Mouse (Mus musculus): ENCODE measurements around the gene Pcp2. TPM values are rescaled to one million over a fixed set of nuclear protein-coding genes. Genes with fewer than 3 reads are reported as not detected.
"Not testable (repeated sequence)": the region's sequence is repeated elsewhere in the genome, so short reads cannot be mapped to it uniquely, and the experiment has no call there.

Pcp2 gene
- total RNA-seq, 2 experiments from 2014 or later: not detected

GRCm38 (mm10) chr8:3628014-3628413, 2.7 kb upstream of the Pcp2 start:
- DNase-seq (ENCODE audit: extremely low spot score in 1 of 2, low spot score in 2 of 2): no peak
- intact Hi-C loops (cut with DNase I): loop anchor here (5.0 kb wide), 1 partner anchor 44 kb away; the partner anchor contains the start of gene Fcor

GRCm38 (mm10) chr8:3626971-3627370, 1.6 kb upstream of the Pcp2 start:
- DNase-seq (ENCODE audit: extremely low spot score in 1 of 2, low spot score in 2 of 2): no peak
- intact Hi-C loops (cut with DNase I): loop anchor here (5.0 kb wide), 1 partner anchor 45 kb away; the partner anchor contains the start of gene Fcor

- intact Hi-C loops (cut with DNase I): no loop called here
- no peak for DNase-seq (ENCODE audit: extremely low spot score in 1 of 2, low spot score in 2 of 2)
Measured at GRCm38 (mm10) chr8:3622119-3622518, 3.2 kb downstream of the Pcp2 start.

- intact Hi-C loops (cut with DNase I): no loop called here
Measured at GRCm38 (mm10) chr8:3621199-3621970, 4.0 kb downstream of the Pcp2 start, which contains the start of the genes Xab2 and Pet100. Gene Xab2 (minus strand): TSS chr8:3621316. Gene Pet100 (plus strand): TSS chr8:3621548.

GRCm38 (mm10) chr8:3609816-3610150, 15.6 kb downstream of the Pcp2 start:
- intact Hi-C loops (cut with DNase I): loop anchor here (5.0 kb wide), 1 partner anchor 77 kb away; no protein-coding TSS in a partner anchor
- no peak for DNase-seq (ENCODE audit: extremely low spot score in 1 of 2, low spot score in 2 of 2)

More at GRCm38 (mm10) chr8:3621199-3621970, 4.0 kb downstream of the Pcp2 start, which contains the start of the genes Xab2 and Pet100:
- peak; percentile 99 for DNase-seq (ENCODE audit: extremely low spot score in 1 of 2, low spot score in 2 of 2)

GRCm38 (mm10) chr8:3609046-3609815, 16.1 kb downstream of the Pcp2 start:
- DNase-seq (ENCODE audit: extremely low spot score in 1 of 2, low spot score in 2 of 2): no peak
- intact Hi-C loops (cut with DNase I): no loop called here

- DNase-seq (ENCODE audit: extremely low spot score in 1 of 2, low spot score in 2 of 2): no peak
- intact Hi-C loops (cut with DNase I): no loop called here
Measured at GRCm38 (mm10) chr8:3607822-3608221, 17.5 kb downstream of the Pcp2 start.

GRCm38 (mm10) chr8:3606593-3606992, 18.8 kb downstream of the Pcp2 start:
- intact Hi-C loops (cut with DNase I): no loop called here
- peak in 1 of 2 experiments; percentile 55 for DNase-seq (ENCODE audit: extremely low spot score in 1 of 2, low spot score in 2 of 2)

- intact Hi-C loops (cut with DNase I): no loop called here
Measured at GRCm38 (mm10) chr8:3603439-3603838, 21.9 kb downstream of the Pcp2 start.

GRCm38 (mm10) chr8:3600401-3600800, 24.9 kb downstream of the Pcp2 start:
- intact Hi-C loops (cut with DNase I): no loop called here
- DNase-seq (ENCODE audit: extremely low spot score in 1 of 2, low spot score in 2 of 2): no peak

More at GRCm38 (mm10) chr8:3603439-3603838, 21.9 kb downstream of the Pcp2 start:
- DNase-seq (ENCODE audit: extremely low spot score in 1 of 2, low spot score in 2 of 2): no peak

- intact Hi-C loops (cut with DNase I): no loop called here
- no peak for DNase-seq (ENCODE audit: extremely low spot score in 1 of 2, low spot score in 2 of 2)
Measured at GRCm38 (mm10) chr8:3599219-3599618, 26.1 kb downstream of the Pcp2 start.

GRCm38 (mm10) chr8:3598054-3598453, 27.3 kb downstream of the Pcp2 start:
- intact Hi-C loops (cut with DNase I): no loop called here
- DNase-seq (ENCODE audit: extremely low spot score in 1 of 2, low spot score in 2 of 2): no peak

GRCm38 (mm10) chr8:3594466-3594865, 30.9 kb downstream of the Pcp2 start:
- no peak for DNase-seq (ENCODE audit: extremely low spot score in 1 of 2, low spot score in 2 of 2)
- intact Hi-C loops (cut with DNase I): no loop called here

- DNase-seq (ENCODE audit: extremely low spot score in 1 of 2, low spot score in 2 of 2): no peak
- intact Hi-C loops (cut with DNase I): no loop called here
Measured at GRCm38 (mm10) chr8:3593470-3593869, 31.9 kb downstream of the Pcp2 start.

GRCm38 (mm10) chr8:3588258-3588633, 37.1 kb downstream of the Pcp2 start:
- intact Hi-C loops (cut with DNase I): no loop called here
- DNase-seq (ENCODE audit: extremely low spot score in 1 of 2, low spot score in 2 of 2): no peak

- intact Hi-C loops (cut with DNase I): no loop called here
- peak; percentile 55 to 76 for DNase-seq (ENCODE audit: extremely low spot score in 1 of 2, low spot score in 2 of 2)
Measured at GRCm38 (mm10) chr8:3587391-3588257, 37.7 kb downstream of the Pcp2 start.

GRCm38 (mm10) chr8:3586993-3587390, 38.4 kb downstream of the Pcp2 start, which contains the start of gene Camsap3:
Gene Camsap3 (plus strand): TSS chr8:3587293.
- DNase-seq (ENCODE audit: extremely low spot score in 1 of 2, low spot score in 2 of 2): no peak
- intact Hi-C loops (cut with DNase I): no loop called here

- DNase-seq (ENCODE audit: extremely low spot score in 1 of 2, low spot score in 2 of 2): no peak
- intact Hi-C loops (cut with DNase I): no loop called here
Measured at GRCm38 (mm10) chr8:3586452-3586851, 38.9 kb downstream of the Pcp2 start.

- DNase-seq (ENCODE audit: extremely low spot score in 1 of 2, low spot score in 2 of 2); intact Hi-C loops (cut with DNase I): not testable (repeated sequence)
Measured at GRCm38 (mm10) chr8:3581961-3582360, 43.4 kb downstream of the Pcp2 start.
